Mouse (Mus musculus): ENCODE measurements around the gene Limch1. TPM values are rescaled to one million over a fixed set of nuclear protein-coding genes. Genes with fewer than 3 reads are reported as not detected.

Gene Limch1
- polyA plus RNA-seq, 1 experiment, result 23.9 TPM

- Histone ChIP-seq H3K4me1 (ENCODE audit: control insufficient read depth, insufficient read depth, low read length) (peaks cover 9% of the 10 kb centered on the region), H3K36me3 (ENCODE audit: control insufficient read depth, insufficient read depth, low read length) (no peaks in the 10 kb centered on the region), H3K4me3 (ENCODE audit: control insufficient read depth, low read depth, low read length) (peak overlapping the region; percentile 38; the same call in 1 of the 2 replicates), H3K27ac (ENCODE audit: control insufficient read depth, insufficient read depth, low read depth, low read length) (no peak overlapping the region), H3K27me3 (ENCODE audit: control insufficient read depth, insufficient read depth, low read length) (no peaks in the 10 kb centered on the region)
- TF ChIP-seq CTCF (IDR thresholded peaks at IDR 0.05; ENCODE audit: control insufficient read depth, insufficient read depth, insufficient replicate concordance, low read depth, low read length) (no peak), POLR2A (IDR thresholded peaks at IDR 0.05; ENCODE audit: control insufficient read depth, low read depth, low read length) (no peak)
Observed at GRCm38 (mm10) chr5:66746761-66747160, 1.1 kb downstream of the Limch1 start.

- Histone ChIP-seq H3K27ac (ENCODE audit: control insufficient read depth, insufficient read depth, low read depth, low read length) (no peak overlapping the region), H3K4me1 (ENCODE audit: control insufficient read depth, insufficient read depth, low read length) (peaks cover 9% of the 10 kb centered on the region)
- no peak for TF ChIP-seq CTCF (IDR thresholded peaks at IDR 0.05; ENCODE audit: control insufficient read depth, insufficient read depth, insufficient replicate concordance, low read depth, low read length)
- no peak for TF ChIP-seq POLR2A (IDR thresholded peaks at IDR 0.05; ENCODE audit: control insufficient read depth, low read depth, low read length)
Observed at GRCm38 (mm10) chr5:66747761-66748430, 2.3 kb downstream of the Limch1 start.

GRCm38 (mm10) chr5:66748448-66749115, 3.0 kb downstream of the Limch1 start:
- Histone ChIP-seq H3K27me3 (ENCODE audit: control insufficient read depth, insufficient read depth, low read length) (no peaks in the 10 kb centered on the region), H3K27ac (ENCODE audit: control insufficient read depth, insufficient read depth, low read depth, low read length) (no peak overlapping the region), H3K4me3 (ENCODE audit: control insufficient read depth, low read depth, low read length) (no peak overlapping the region)

More at GRCm38 (mm10) chr5:66747761-66748430, 2.3 kb downstream of the Limch1 start:
- H3K4me3 ChIP-seq (ENCODE audit: control insufficient read depth, low read depth, low read length), result no peak overlapping the region
- H3K27me3 ChIP-seq (ENCODE audit: control insufficient read depth, insufficient read depth, low read length), result no peaks in the 10 kb centered on the region
- H3K36me3 ChIP-seq (ENCODE audit: control insufficient read depth, insufficient read depth, low read length), result no peaks in the 10 kb centered on the region

GRCm38 (mm10) chr5:66750641-66751040, 5.0 kb downstream of the Limch1 start:
- no peak overlapping the region for H3K27ac ChIP-seq (ENCODE audit: control insufficient read depth, insufficient read depth, low read depth, low read length)
- H3K27me3 ChIP-seq (ENCODE audit: control insufficient read depth, insufficient read depth, low read length), result no peaks in the 10 kb centered on the region
- H3K36me3 ChIP-seq (ENCODE audit: control insufficient read depth, insufficient read depth, low read length), result no peaks in the 10 kb centered on the region
- TF ChIP-seq CTCF (IDR thresholded peaks at IDR 0.05; ENCODE audit: control insufficient read depth, insufficient read depth, insufficient replicate concordance, low read depth, low read length), result no peak
- TF ChIP-seq POLR2A (IDR thresholded peaks at IDR 0.05; ENCODE audit: control insufficient read depth, low read depth, low read length), result no peak
- no peak overlapping the region for H3K4me3 ChIP-seq (ENCODE audit: control insufficient read depth, low read depth, low read length)
- peaks cover 6% of the 10 kb centered on the region; the same call in 1 of the 2 replicates for H3K4me1 ChIP-seq (ENCODE audit: control insufficient read depth, insufficient read depth, low read length)

More at GRCm38 (mm10) chr5:66748448-66749115, 3.0 kb downstream of the Limch1 start:
- no peaks in the 10 kb centered on the region for H3K36me3 ChIP-seq (ENCODE audit: control insufficient read depth, insufficient read depth, low read length)
- H3K4me1 ChIP-seq (ENCODE audit: control insufficient read depth, insufficient read depth, low read length), result peaks cover 9% of the 10 kb centered on the region
- TF ChIP-seq POLR2A (IDR thresholded peaks at IDR 0.05; ENCODE audit: control insufficient read depth, low read depth, low read length), result no peak
- no peak for TF ChIP-seq CTCF (IDR thresholded peaks at IDR 0.05; ENCODE audit: control insufficient read depth, insufficient read depth, insufficient replicate concordance, low read depth, low read length)

- H3K27me3 ChIP-seq (ENCODE audit: control insufficient read depth, insufficient read depth, low read length), result no peaks in the 10 kb centered on the region
- no peak overlapping the region for H3K27ac ChIP-seq (ENCODE audit: control insufficient read depth, insufficient read depth, low read depth, low read length)
- TF ChIP-seq CTCF (IDR thresholded peaks at IDR 0.05; ENCODE audit: control insufficient read depth, insufficient read depth, insufficient replicate concordance, low read depth, low read length) (no peak), POLR2A (IDR thresholded peaks at IDR 0.05; ENCODE audit: control insufficient read depth, low read depth, low read length) (no peak)
- no peak overlapping the region for H3K4me3 ChIP-seq (ENCODE audit: control insufficient read depth, low read depth, low read length)
- no peaks in the 10 kb centered on the region for H3K36me3 ChIP-seq (ENCODE audit: control insufficient read depth, insufficient read depth, low read length)
- no peaks in the 10 kb centered on the region for H3K4me1 ChIP-seq (ENCODE audit: control insufficient read depth, insufficient read depth, low read length)
Observed at GRCm38 (mm10) chr5:66751332-66751980, 5.8 kb downstream of the Limch1 start.

GRCm38 (mm10) chr5:66753620-66754019, 8.0 kb downstream of the Limch1 start:
- Histone ChIP-seq H3K36me3 (ENCODE audit: control insufficient read depth, insufficient read depth, low read length) (no peaks in the 10 kb centered on the region), H3K4me1 (ENCODE audit: control insufficient read depth, insufficient read depth, low read length) (no peaks in the 10 kb centered on the region), H3K27me3 (ENCODE audit: control insufficient read depth, insufficient read depth, low read length) (no peaks in the 10 kb centered on the region), H3K27ac (ENCODE audit: control insufficient read depth, insufficient read depth, low read depth, low read length) (no peak overlapping the region), H3K4me3 (ENCODE audit: control insufficient read depth, low read depth, low read length) (no peak overlapping the region)
- TF ChIP-seq CTCF (IDR thresholded peaks at IDR 0.05; ENCODE audit: control insufficient read depth, insufficient read depth, insufficient replicate concordance, low read depth, low read length), result no peak
- TF ChIP-seq POLR2A (IDR thresholded peaks at IDR 0.05; ENCODE audit: control insufficient read depth, low read depth, low read length), result no peak
